Mouse (Mus musculus) G1E (cell line): Measurements from ENCODE around the gene Mdm2.

ENCODE experiments used
- CTCF ChIP-seq: IDR thresholded peaks from 2 replicates; pipeline ENCODE4 v1.5.1; 2012; ENCODE audit warnings: low read depth, low read length, inconsistent platforms, mixed read lengths
- GATA1 ChIP-seq: IDR thresholded peaks from 2 replicates; pipeline ENCODE4 v1.6.1; 2012; ENCODE audit warnings: borderline replicate concordance, low read length, inconsistent platforms, mixed read lengths
- GATA2 ChIP-seq: IDR thresholded peaks from 2 replicates; pipeline ENCODE4 v1.6.1; 2012; ENCODE audit warnings: low read depth, low read length, inconsistent platforms, borderline replicate concordance
- TAL1 ChIP-seq: conservative IDR thresholded peaks from 2 replicates; pipeline ENCODE4 v1.6.1; 2012; ENCODE audit warnings: low read depth, low read length, inconsistent platforms, mixed read lengths

- no peak for TF ChIP-seq CTCF
- TF ChIP-seq GATA2: no peak
- TF ChIP-seq TAL1: no peak
- TF ChIP-seq GATA1: no peak
These were observed 19.7 kb downstream of the Mdm2 start for GRCm38 (mm10) chr10:117690770-117691296.
